Mouse (Mus musculus) heart, postnatal 25 days (tissue): ENCODE results near the gene Fam205c. TPM values are rescaled to one million over a fixed set of nuclear protein-coding genes. Genes with fewer than 3 reads are reported as not detected.

Experiments used
- DNase-seq: peaks from one replicate; pipeline ENCODE4 v3.0.0; 2022; ENCODE audit warnings: low spot score
- intact Hi-C: fragments of 180-260 bp; cut with DNase I; formaldehyde crosslinking; loops from one replicate; pipeline ENCODE4 v1.15.1; 2025
- total RNA-seq, 2 experiments: library from RNA; stranded (reverse); gene quantifications; 2 replicates each; pipeline ENCODE4 v1.2.3; 2021

Gene Fam205c
- 1 to 10 TPM; 7.1 to 7.5 TPM for total RNA-seq

DNA sequence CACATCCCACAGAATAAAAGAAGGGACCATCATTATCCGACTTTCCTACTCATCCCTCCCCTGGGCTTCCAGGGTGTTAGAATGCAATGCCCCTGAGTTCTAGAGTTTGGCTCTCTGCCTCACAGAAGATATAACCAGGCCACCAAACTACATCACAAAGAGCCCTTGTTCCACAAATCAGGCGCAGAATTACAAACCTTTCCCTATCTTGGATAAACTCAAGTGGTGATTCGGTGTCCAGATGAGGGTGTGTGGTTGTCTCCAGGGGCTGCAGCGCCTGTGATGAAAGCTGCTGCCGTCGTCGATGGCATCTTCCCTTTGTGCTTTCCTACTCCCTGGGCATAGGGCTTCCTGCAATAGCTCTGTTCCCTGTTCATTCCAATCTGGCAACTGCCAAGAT lies at the start of gene Fam205c:
TSS of gene Fam205c (minus strand) at position 101 of the 400 bp plus-strand sequence.
- intact Hi-C loops, result no loop called here
- no peak for DNase-seq

GRCm38 (mm10) chr4:42922461-42922860 lies 48.4 kb upstream of the Fam205c start:
- DNase-seq, result no peak
- intact Hi-C loops, result no loop called here

DNA sequence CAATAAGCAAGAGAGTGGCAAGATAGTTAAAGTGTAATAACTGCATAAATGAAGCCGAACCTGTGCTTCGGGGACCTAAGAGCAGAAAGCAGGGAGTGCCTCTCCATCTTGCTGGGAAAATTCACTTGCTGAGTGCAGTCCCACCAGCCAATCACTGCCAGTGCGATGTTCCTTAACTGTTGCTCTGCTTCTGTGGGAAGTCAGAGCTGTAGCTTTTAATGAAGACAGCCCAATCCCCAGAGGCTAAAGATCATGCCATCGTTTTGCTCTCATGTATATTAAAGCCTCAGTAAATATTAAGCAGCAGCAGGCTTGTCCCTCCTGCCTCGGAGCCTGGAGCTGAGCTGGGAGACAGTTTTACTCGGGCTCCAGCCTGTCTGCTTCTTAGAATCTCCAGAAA lies 48.0 kb upstream of the Fam205c start:
- DNase-seq, result no peak
- intact Hi-C loops, result no loop called here

DNA sequence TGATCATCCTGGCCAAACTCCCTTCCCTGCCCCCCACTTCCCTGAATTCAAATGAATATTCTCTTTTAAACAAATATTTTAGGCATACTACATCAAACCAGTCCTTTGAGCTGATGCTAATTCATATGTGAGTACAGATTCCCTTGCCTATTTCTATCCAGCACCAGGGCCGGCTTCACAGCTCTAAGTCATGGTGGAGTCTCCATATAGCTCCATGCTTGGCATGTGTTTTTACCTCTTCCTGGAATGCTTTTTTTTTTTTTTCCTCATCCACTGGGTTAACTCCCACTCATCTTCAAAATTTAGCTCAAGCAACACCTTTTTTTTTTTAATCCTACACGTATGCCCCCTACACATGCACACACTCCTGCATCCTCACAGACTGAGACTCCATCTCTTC lies 47.5 kb upstream of the Fam205c start:
- DNase-seq, result no peak
- intact Hi-C loops, result no loop called here

GRCm38 (mm10) chr4:42920726-42921125 lies 46.7 kb upstream of the Fam205c start:
- intact Hi-C loops, result no loop called here
- no peak for DNase-seq

- intact Hi-C loops, result no loop called here
- DNase-seq, result no peak
These were observed 43.4 kb upstream of the Fam205c start for GRCm38 (mm10) chr4:42917402-42917774.

DNA sequence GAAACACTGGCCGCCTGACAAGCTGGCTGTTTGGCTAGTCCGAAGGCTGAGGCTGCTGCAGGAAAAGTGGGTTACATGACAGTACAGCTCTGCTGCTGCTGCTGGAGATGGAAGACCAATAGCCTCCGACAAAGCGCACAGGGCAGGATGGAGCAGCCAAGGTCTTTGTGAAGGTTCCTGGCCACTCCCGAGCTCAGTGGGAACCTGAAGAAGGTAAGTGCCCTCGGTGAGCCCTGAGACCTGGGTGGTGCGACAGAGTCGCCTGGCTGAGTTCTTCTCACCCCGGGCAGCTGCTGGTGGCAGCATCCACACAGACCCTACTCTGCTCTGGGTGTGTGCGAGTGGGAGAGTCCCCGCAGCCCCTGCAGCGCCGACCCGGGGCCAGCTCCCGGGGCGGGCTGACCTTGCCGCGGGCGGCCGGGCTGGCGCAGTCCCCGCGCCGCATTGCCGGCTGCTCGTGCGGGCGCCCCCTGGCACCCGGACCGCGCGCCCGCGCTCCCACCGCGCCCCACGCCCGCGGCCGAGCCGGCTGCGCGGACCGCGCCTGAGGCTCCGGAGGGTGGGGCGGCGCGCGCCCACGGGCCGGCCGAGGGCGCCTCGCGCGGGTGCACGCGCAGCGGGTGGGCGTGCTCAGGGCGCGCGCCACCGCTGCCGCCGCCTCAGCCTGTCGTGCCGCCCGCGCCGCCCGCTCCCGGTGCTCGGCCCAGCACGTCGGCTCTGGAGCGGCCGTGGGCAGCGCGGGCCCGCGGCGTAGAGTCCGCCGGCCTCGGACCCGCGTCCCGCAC lies 42.8 kb upstream of the Fam205c start, which contains the start of gene Phf24:
TSS of gene Phf24 (plus strand) at position 44 of the 785 bp plus-strand sequence.
- intact Hi-C loops, result no loop called here
- no peak for DNase-seq

DNA sequence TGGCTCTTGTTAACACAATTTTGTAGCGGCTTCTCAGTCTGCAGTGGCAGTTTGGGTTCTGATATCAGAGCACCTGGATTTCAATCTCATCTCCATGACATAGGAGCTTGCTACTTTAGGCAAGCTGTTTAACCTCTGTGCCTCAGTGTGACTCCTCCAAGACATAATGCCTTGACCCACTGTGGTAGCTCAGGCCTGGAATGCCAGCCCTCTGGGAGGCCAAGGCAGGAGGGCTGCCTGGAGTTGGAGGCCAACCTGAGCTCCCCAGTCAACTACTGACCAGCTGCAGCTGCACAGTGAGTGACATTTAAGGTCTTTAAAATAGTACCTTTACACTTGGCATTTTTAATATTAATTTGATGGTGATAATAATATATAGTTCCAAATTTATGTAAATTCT lies 41.9 kb upstream of the Fam205c start:
- intact Hi-C loops, result no loop called here
- no peak for DNase-seq

- no peak for DNase-seq
- intact Hi-C loops, result no loop called here
These were observed 41.3 kb upstream of the Fam205c start for GRCm38 (mm10) chr4:42915311-42915710.

- no peak for DNase-seq
- intact Hi-C loops, result no loop called here
These were observed 39.4 kb upstream of the Fam205c start for GRCm38 (mm10) chr4:42913391-42913790.

DNA sequence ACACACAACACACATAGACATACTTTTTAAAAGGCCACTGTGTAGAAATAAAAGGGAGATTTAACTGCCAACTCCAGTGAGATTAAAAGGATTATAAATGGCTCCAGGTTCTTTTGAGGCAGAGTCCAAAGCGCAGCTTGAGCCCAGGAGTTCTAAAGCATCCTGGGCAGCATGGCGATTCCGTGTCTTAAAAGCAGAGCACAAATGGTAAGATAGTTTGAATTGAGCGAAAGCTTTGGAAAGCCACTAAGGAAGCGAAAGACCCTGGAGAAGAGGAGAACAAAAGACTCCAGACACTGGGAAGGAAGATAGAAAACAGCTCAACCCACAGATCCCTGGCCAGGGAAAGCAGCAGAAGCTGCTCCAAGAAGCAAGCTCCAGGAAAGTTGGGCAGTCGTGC lies 30.9 kb upstream of the Fam205c start:
- no peak for DNase-seq
- intact Hi-C loops, result no loop called here

- intact Hi-C loops, result no loop called here
- no peak for DNase-seq
These were observed 30.5 kb upstream of the Fam205c start for GRCm38 (mm10) chr4:42904523-42904922.

- intact Hi-C loops, result no loop called here
These were observed 29.9 kb upstream of the Fam205c start for GRCm38 (mm10) chr4:42903942-42904341.

GRCm38 (mm10) chr4:42902730-42903129 lies 28.7 kb upstream of the Fam205c start:
- intact Hi-C loops, result no loop called here
- DNase-seq, result no peak

More at GRCm38 (mm10) chr4:42903942-42904341, 29.9 kb upstream of the Fam205c start:
- no peak for DNase-seq

DNA sequence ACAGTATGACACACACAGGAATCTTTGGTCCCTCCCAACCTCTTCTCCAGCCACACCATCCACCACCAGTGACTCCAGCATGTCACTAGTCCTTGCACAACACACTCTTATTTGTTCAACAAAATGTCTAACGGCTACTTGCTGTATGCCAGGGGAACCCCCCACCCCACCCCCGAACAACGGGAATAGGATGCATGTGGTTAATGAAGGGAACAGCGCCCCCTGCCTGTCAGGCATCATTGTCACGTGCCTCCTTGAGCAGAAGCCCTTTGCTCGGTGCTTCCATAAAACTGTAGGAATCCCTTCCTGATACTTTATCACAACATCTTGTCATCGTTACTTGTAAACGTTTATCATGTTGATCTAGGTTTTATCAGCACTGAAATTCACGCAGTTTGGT lies 28.1 kb upstream of the Fam205c start:
- DNase-seq, result no peak
- intact Hi-C loops, result no loop called here

GRCm38 (mm10) chr4:42900878-42901277 lies 26.8 kb upstream of the Fam205c start:
- DNase-seq, result no peak
- intact Hi-C loops, result no loop called here

- no peak for DNase-seq
- intact Hi-C loops, result no loop called here
These were observed 24.9 kb upstream of the Fam205c start for GRCm38 (mm10) chr4:42898914-42899313.

GRCm38 (mm10) chr4:42895118-42895517 lies 21.1 kb upstream of the Fam205c start:
- no peak for DNase-seq
- intact Hi-C loops, result no loop called here

DNA sequence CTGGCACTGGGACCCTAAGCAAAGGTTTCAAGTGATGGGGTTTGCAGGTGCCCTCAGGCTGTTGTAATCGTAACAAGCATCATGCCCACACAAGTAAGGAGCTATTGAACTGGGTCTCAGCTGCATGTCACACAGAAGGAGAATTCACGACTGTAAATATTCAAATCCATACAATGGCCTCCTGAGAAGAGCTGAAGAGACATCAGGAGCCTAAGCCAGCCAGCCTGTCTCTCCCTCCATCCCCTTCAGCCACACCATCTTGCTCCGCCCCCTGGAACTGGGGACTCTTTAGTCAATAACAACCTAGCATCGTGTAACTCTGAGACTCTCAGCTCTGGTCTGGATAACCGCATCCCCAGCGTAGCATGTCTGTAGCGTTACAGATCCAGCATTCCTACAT lies 17.1 kb upstream of the Fam205c start:
- intact Hi-C loops, result no loop called here
- DNase-seq, result no peak

DNA sequence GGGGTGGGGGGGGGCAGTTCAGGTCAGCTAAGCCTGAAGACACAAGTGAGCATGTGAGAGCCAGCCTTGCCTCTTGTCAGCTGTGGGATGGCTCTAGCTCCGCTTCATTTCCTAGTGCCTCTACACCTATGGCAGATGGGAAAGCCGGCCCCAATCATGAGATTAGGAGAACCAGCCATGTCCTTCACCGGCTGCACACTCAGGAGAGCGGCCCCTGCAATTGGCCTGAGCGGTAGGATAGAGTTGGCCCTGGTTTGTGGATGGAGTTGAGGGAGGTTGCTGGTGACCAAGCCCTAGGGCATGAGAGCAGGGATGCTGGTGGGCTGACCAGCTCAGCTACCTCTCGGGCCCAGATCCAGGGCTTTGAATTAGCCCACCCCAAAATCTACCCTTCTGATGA lies 14.8 kb upstream of the Fam205c start:
- DNase-seq, result no peak
- intact Hi-C loops, result no loop called here

GRCm38 (mm10) chr4:42886926-42887325 lies 12.9 kb upstream of the Fam205c start:
- DNase-seq, result no peak
- intact Hi-C loops, result no loop called here

DNA sequence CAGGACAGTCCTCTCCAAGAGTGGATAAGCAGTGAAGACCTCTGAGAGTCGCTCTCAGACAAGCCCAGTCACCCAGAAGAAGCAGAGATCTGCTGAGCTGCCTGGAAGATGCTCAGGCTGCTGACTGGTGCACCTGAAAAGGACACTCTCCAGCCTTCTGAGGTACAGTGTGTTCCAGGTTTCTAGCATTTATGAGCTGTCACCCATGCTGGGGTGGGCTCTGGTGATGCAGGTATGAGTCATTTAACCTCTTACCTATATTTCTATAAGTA lies 6.6 kb upstream of the Fam205c start:
- intact Hi-C loops, result no loop called here
- DNase-seq, result no peak
